Mouse (Mus musculus) cortical plate, adult 2 months (tissue): ENCODE data around the gene Lclat1. TPM values are rescaled to one million over a fixed set of nuclear protein-coding genes. Genes with fewer than 3 reads are reported as not detected.

Source experiments
- H3K27ac ChIP-seq: fragments of 200-500 bp; 2 replicates; pipeline ENCODE4 v1.5.1; 2012; ENCODE audit warnings: low read length, control low read depth, inconsistent platforms; ENCODE audit not compliant: insufficient read depth
- H3K4me1 ChIP-seq: fragments of 200-500 bp; 2 replicates; pipeline ENCODE4 v1.6.1; 2011; ENCODE audit warnings: low read length; ENCODE audit not compliant: control insufficient read depth, insufficient read depth
- H3K4me3 ChIP-seq: fragments of 200-500 bp; 2 replicates; pipeline ENCODE4 v1.5.1; 2011; ENCODE audit warnings: mild to moderate bottlenecking, low read length, control low read depth; ENCODE audit not compliant: insufficient read depth
- CTCF ChIP-seq: fragments of 200-500 bp; IDR thresholded peaks from 2 replicates; pipeline ENCODE4 v1.5.1; 2011; ENCODE audit warnings: mild to moderate bottlenecking, control low read depth, low read length; ENCODE audit not compliant: insufficient read depth; ENCODE audit errors: extremely low read depth
- POLR2A ChIP-seq: fragments of 200-500 bp; IDR thresholded peaks from 2 replicates; pipeline ENCODE4 v1.6.1; 2011; ENCODE audit warnings: mild to moderate bottlenecking, low read length, control low read depth; ENCODE audit not compliant: insufficient read depth; ENCODE audit errors: extremely low read depth
- polyA plus RNA-seq: library from polyadenylated mRNA; depleted of rRNA; stranded (reverse); fragments of >200 nt; gene quantifications from 2 replicates; pipeline ENCODE4 v1.2.3, GENCODE M21; 2012

Gene Lclat1
- polyA plus RNA-seq, 1 experiment, result 21.1 TPM

DNA sequence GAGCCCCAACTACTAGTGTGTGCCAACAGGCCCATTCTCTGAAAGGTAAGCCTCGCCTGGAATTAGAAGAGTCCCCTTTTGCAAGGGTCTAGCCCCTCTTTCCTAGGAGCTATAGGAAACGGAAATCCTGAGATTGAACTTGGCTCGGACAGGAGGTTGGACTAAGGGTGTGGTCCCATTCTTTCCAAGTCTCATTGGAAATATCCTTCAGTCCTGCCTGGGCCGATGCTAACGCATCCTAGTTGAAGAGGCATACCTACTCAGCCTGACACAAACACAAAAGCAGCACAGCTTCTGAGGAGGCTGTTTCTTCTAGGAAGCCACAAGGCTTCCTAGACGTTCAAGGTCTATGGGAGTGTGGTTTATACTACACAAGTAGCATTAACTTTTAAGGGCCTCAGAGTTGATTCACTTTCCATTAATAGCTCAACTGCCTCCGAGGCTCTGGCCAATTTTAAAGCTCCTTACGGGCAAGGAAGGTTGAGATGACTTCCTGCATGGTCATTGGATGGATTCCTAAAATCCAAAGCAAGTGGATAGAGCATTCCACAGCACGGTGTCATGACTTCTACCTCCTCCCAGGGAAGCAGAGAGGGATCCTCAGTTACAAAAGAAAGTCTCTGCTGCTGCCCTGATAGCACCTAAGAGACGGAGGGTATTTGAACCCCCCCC, 39.3 kb upstream of the Lclat1 start:
- H3K4me1 ChIP-seq, result peaks cover 4% of the 10 kb centered on the region
- H3K27ac ChIP-seq, result no peak overlapping the region
- no peak for TF ChIP-seq CTCF
- no peak for TF ChIP-seq POLR2A
- H3K4me3 ChIP-seq, result no peak overlapping the region

DNA sequence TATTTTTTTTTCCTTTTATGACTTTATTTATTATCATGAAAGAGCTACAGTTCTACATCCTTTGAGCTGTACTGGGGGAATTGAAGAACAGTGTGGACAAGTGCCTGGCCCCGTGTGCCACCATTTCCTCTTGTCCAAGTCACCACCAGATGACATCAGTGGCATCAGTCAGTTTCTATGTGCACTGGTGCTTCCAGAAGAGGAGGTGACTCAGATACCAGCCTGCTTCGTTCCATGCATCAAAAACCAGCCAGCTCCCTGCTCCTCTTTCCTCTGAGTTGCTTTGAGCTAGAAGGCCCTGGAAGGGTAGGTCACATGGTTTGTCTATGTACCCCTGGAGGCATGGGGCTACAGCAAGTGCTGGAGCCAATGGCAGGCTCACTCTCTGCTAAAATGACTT, 37.3 kb upstream of the Lclat1 start:
- Histone ChIP-seq H3K27ac (no peak overlapping the region), H3K4me1 (peaks cover 4% of the 10 kb centered on the region), H3K4me3 (no peak overlapping the region)
- TF ChIP-seq POLR2A, result no peak

DNA sequence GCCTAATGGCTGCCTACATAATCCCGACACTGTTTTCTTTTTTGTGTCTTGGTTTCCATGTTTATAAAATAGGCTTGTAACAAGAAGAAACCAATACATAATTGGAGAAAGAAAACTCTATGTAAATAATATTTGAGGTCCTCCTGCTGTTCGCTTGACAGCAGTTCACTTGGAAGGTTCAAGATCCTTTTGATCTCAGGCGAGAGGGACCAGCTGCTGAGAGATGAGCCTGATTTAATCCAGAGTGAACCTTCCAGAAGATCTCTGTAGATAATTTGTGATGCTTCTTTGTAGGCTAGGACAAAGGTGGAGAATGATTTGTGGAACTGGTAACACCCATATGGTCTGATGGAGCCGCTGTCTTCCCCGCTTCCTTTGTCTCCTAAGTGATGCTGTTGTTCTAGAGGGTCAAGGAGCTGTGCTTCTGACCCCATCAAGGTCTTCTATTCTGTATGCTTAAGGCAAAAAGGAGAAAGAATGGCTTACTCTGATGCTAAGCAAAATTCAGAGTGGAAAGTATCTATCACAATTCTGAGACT, 36.0 kb upstream of the Lclat1 start:
- no peak for TF ChIP-seq CTCF
- TF ChIP-seq POLR2A, result no peak
- no peak overlapping the region for H3K4me3 ChIP-seq
- H3K4me1 ChIP-seq, result peaks cover 2% of the 10 kb centered on the region
- no peak overlapping the region for H3K27ac ChIP-seq

DNA sequence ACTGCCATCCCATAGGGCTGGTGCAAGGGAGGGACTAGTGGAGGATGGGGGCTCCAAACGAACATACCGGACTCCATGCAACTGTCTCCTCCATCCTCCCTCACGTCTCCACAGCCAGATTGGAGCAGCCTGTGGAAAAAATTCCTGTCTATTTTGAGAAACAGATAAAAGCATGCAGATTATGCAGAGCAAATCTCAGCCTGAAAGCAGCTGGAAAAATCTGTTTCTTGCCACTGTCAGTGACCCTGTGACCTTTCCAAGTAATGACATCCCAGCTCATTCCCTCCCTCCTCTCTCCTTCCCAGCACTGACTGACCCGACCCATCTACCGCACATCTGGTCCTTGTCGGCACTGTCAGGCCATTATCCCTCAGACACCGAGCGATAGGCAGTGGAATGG, 35.5 kb upstream of the Lclat1 start:
- Histone ChIP-seq H3K4me3 (no peak overlapping the region), H3K27ac (no peak overlapping the region), H3K4me1 (peaks cover 2% of the 10 kb centered on the region)
- TF ChIP-seq POLR2A, result no peak
- TF ChIP-seq CTCF, result no peak

DNA sequence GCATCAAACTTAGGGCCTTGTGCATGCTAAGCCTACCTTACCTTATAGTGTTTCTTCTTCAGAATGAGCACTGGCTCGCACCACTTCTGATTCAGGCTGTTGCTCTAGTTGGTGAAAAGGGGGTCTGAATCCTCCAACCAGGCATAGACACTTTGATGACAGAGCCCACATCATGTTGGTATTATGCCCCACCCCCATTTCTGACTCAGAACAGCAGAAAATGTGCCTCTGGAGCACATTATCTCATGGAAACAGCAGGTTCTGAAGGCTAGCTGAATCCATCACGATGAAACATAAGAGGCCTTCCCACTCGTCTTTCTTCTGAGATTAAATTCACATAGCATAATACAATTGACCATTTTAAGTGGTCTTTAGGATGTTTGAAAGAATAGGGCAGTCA, 33.2 kb upstream of the Lclat1 start:
- no peak overlapping the region for H3K27ac ChIP-seq
- no peak overlapping the region for H3K4me3 ChIP-seq
- H3K4me1 ChIP-seq, result no peaks in the 10 kb centered on the region; the same call in 1 of the 2 replicates
- TF ChIP-seq CTCF, result no peak
- TF ChIP-seq POLR2A, result no peak

DNA sequence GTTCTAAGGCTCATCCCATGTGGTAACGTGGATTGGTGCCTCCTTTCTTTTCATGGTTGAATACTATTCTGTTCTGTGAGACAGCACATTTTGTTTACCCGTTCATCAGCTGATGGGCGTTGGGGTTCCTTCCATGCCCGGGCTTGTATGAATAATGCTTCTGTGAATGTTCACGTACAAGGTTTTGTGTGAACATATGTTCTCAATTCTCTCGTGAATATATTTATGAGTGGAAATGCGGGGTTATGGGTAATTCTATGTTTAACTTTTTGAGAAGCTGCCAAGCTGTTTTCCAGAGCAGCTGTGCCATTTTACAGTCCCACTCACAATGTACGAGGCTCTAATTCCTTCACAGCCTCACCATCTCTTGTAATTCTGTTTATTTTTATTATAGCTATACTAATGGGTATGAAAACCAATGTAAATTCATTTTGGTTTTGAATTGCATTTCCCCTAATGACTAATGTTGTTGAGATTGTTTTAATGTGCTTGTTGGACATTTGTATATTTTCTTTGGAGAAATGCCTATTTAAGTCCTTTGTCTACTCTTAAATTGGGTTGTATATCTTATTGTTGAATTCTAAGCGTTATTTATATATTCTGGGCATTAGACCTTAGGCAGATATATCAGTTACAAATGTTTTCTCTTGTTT, 32.4 kb upstream of the Lclat1 start:
- TF ChIP-seq POLR2A (no peak), CTCF (no peak)
- Histone ChIP-seq H3K4me1 (no peaks in the 10 kb centered on the region; the same call in 1 of the 2 replicates), H3K4me3 (no peak overlapping the region), H3K27ac (no peak overlapping the region)

DNA sequence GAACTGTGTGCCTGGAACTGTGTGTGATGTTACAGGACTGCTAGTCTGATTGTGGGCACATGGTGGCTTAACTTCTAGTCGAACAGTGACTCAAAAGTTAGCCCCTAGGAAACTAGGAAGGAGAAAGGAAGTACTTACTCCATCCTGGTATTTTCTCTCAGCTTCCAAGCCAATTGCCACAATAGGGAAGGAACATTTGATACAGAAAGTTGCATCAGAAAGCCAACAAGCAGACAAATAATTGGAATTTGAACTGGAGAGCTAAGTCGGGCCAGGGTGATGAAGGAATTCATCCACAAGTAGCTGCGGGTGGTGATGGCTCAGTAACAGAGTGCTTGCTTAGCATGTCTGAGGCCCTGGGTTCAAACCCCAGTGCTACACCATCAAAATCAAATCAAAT, 30.1 kb upstream of the Lclat1 start:
- Histone ChIP-seq H3K4me1 (no peaks in the 10 kb centered on the region; the same call in 1 of the 2 replicates), H3K27ac (no peak overlapping the region), H3K4me3 (no peak overlapping the region)
- no peak for TF ChIP-seq POLR2A
- TF ChIP-seq CTCF, result no peak

DNA sequence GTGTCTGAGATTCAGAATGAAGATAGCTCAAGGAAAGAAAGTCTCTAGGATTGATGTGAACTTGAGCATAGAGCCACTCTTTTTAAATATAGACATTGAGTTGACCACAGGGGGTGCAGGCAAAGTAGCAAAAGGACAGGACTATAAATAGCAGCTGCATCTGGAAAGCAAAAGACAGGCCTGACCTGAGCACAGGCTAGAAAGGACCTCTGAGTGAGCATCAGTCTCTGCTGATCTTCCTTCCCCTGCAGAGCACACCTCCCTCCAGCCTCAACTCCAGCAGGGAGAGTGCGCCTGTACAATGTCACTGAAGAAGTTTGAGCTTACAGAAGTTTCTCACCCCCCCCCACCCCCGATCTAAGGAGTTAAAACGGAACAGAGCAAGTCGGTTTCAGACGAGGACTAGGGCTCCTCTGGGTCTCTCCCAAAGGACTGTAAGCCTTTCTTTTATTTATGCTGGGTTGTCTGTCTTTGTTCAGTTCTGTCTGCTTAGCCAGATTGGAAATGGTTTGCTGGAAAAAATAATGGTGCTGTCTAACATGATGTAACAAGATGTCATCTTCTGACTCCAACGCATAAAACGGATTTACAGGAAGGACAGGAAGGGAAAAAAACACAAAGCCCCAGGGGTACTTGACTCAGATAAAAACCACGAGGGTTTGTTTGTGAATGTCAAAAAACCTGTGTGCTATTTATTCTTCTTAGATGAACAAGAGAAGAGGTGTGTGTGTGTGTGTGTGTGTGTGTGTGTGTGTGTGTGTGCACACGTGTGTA, 26.2 kb upstream of the Lclat1 start:
- no peak overlapping the region for H3K27ac ChIP-seq
- TF ChIP-seq POLR2A (no peak), CTCF (no peak)
- H3K4me1 ChIP-seq, result no peaks in the 10 kb centered on the region; the same call in 1 of the 2 replicates
- no peak overlapping the region for H3K4me3 ChIP-seq

DNA sequence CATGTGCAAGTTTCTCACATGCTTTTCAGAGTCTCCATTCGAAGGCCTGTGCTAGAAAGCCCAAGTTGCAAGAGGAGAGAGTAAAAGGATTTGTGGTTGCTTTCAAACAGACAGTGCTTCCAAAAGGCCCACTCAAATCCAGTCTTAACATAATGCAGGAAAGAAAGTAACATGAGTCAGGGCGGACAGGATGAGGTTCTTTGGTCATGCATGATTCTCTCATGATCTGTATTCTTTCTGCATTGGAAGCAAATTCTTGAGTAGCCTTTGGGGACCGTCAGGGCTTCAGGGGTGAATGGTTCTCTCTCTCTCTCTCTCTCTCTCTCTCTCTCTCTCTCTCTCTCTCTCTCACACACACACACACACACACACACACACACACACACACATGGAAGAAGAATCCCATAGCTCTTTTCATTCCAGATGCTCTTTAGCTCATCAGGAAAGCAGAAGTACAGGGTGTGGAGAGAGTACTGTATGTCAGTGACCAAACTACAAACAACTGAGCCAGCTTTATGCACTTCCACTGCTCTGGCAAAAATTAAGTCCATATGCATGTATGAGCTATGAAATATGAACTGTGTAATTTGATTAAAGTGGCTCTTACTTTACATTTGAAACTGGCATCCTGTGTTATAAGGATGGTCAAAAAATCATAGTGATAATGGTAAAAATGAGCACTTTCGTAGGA, 25.1 kb upstream of the Lclat1 start:
- H3K27ac ChIP-seq, result no peak overlapping the region
- H3K4me1 ChIP-seq, result no peaks in the 10 kb centered on the region
- TF ChIP-seq CTCF (no peak), POLR2A (no peak)
- no peak overlapping the region for H3K4me3 ChIP-seq
